Comparison of ENCODE assay signal across 35 mouse cellular contexts in genomic region chr10:41994578-41994977, GRCm38 (mm10).
"Had no signal": no experiment of that assay in that cellular context is flagged by ENCODE, and none has a peak within 500 bp of the region (broad histone marks: within the 10 kb centered on the region; RNA-seq: fewer than 3 reads in every experiment).

No protein-coding gene starts in this region.

- H3K4me1 ChIP-seq: hindbrain, embryonic 15.5 days had no signal

- H3K27ac ChIP-seq: heart, adult 2 months; heart, embryonic 10.5 days; heart, embryonic 13.5 days; heart, embryonic 15.5 days; hindbrain, embryonic 10.5 days; hindbrain, embryonic 12.5 days; hindbrain, embryonic 13.5 days; hindbrain, embryonic 14.5 days; hindbrain, embryonic 15.5 days; hindbrain, postnatal 0 days; intestine, embryonic 15.5 days; kidney, embryonic 15.5 days; kidney, postnatal 0 days; layer of hippocampus, adult 2 months had no signal

- H3K9me3 ChIP-seq: heart, embryonic 10.5 days; heart, embryonic 13.5 days; heart, embryonic 15.5 days; hindbrain, embryonic 10.5 days; hindbrain, embryonic 12.5 days; hindbrain, embryonic 13.5 days; hindbrain, embryonic 15.5 days; intestine, embryonic 15.5 days; kidney, embryonic 15.5 days had no signal

- H3K27me3 ChIP-seq: heart, embryonic 15.5 days; intestine, embryonic 15.5 days; kidney, embryonic 15.5 days had no signal

- H3K36me3 ChIP-seq: heart, embryonic 10.5 days; heart, embryonic 13.5 days; heart, embryonic 15.5 days; hindbrain, embryonic 10.5 days; hindbrain, embryonic 12.5 days; hindbrain, embryonic 13.5 days; intestine, embryonic 15.5 days; kidney, embryonic 15.5 days had no signal

- H3K9ac ChIP-seq: heart, embryonic 13.5 days; heart, embryonic 15.5 days; hindbrain, embryonic 12.5 days; hindbrain, embryonic 13.5 days; hindbrain, embryonic 14.5 days; hindbrain, embryonic 15.5 days; intestine, embryonic 15.5 days; kidney, embryonic 15.5 days had no signal

- DNase-seq: heart, adult 2 months; heart, postnatal 10 days; heart, postnatal 14 days; heart, postnatal 36 days; heart, postnatal 4 days; kidney, adult 11 months; kidney, adult 18-20 months; kidney, adult 2 months; kidney, adult 8-10 months; kidney, adult 9 months; kidney, postnatal 10 days; kidney, postnatal 14 days; kidney, postnatal 25 days; kidney, postnatal 36 days; kidney, postnatal 4 days; layer of hippocampus, adult 9-11 months; layer of hippocampus, postnatal 36 days had no signal

- H3K4me3 ChIP-seq: heart, adult 2 months; heart, embryonic 10.5 days; heart, embryonic 13.5 days; heart, embryonic 15.5 days; hindbrain, embryonic 10.5 days; hindbrain, embryonic 12.5 days; hindbrain, embryonic 13.5 days; hindbrain, embryonic 15.5 days; intestine, embryonic 15.5 days; kidney, embryonic 15.5 days; layer of hippocampus, adult 2 months had no signal

- ATAC-seq: hindbrain, embryonic 16.5 days; hindbrain, postnatal 0 days; inflammation-experienced regulatory T-cells, adult 6 months; intestine, embryonic 15.5 days; intestine, embryonic 16.5 days; intestine, postnatal 0 days had no signal

- H3K4me2 ChIP-seq: heart, embryonic 11.5 days; heart, embryonic 13.5 days; heart, embryonic 15.5 days; hindbrain, embryonic 12.5 days; hindbrain, embryonic 13.5 days; hindbrain, embryonic 14.5 days; hindbrain, embryonic 15.5 days; intestine, embryonic 15.5 days; kidney, embryonic 15.5 days had no signal
